Mouse (Mus musculus) liver, embryonic 14.5 days (tissue): Measurements from ENCODE around the gene Ust.

Experiments used
- CTCF ChIP-seq: IDR thresholded peaks from 2 replicates; pipeline ENCODE4 v1.5.1; 2016; ENCODE audit warnings: antibody characterized with exemption, low read depth, control low read depth
- EP300 ChIP-seq: IDR thresholded peaks from 2 replicates; pipeline ENCODE4 v1.6.1; 2016; ENCODE audit warnings: antibody characterized with exemption, low read depth

DNA sequence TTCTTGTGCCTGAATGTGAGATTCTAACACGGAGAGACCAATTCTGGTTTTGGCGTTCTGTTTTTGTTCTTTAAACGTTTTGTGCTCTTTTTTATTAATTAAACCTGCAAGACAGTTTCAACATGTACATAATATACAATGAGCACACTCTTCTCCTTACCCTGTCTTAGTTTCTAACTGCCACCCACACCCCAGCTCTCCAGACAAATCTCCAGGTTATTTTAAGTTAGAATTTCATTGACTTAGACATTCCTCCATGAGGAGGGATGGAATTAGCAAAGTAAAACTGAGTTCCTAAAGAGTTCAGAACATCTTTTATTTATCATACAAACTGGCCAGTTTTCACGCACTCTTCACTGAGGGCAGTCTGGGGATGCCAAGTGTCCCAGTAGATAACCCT is 248.9 kb downstream of the Ust start:
- TF ChIP-seq CTCF (no peak), EP300 (no peak)
